Mouse (Mus musculus): ENCODE data around the gene Wdr5b.

The Wdr5b gene

GRCm38 (mm10) chr16:36069819-36070575 lies 29.0 kb downstream of the Wdr5b start:
- DNase-seq (ENCODE audit: low read depth, low spot score): peak; percentile 70

GRCm38 (mm10) chr16:36071071-36071449 lies 30.1 kb downstream of the Wdr5b start:
- DNase-seq (ENCODE audit: low read depth, low spot score): peak; percentile 58

GRCm38 (mm10) chr16:36071450-36072379 lies 30.7 kb downstream of the Wdr5b start, which contains the start of the genes Fam162a and Ccdc58:
Gene Fam162a (minus strand): TSS chr16:36071594.
Gene Ccdc58 (plus strand): TSS chr16:36071685.
- DNase-seq (ENCODE audit: low read depth, low spot score): peak; percentile 93

- DNase-seq (ENCODE audit: low read depth, low spot score): no peak
These were observed 31.5 kb downstream of the Wdr5b start for GRCm38 (mm10) chr16:36072410-36073011.

- DNase-seq (ENCODE audit: low read depth, low spot score): no peak
These were observed 33.8 kb downstream of the Wdr5b start for GRCm38 (mm10) chr16:36074772-36075171.

- no peak for DNase-seq (ENCODE audit: low read depth, low spot score)
These were observed 38.9 kb downstream of the Wdr5b start for GRCm38 (mm10) chr16:36079916-36080315.

GRCm38 (mm10) chr16:36087846-36088245 lies 46.9 kb downstream of the Wdr5b start:
- no peak for DNase-seq (ENCODE audit: low read depth, low spot score)

- no peak for DNase-seq (ENCODE audit: low read depth, low spot score)
These were observed 48.1 kb downstream of the Wdr5b start for GRCm38 (mm10) chr16:36089065-36089464.

GRCm38 (mm10) chr16:36089850-36090616 lies 49.0 kb downstream of the Wdr5b start:
- DNase-seq (ENCODE audit: low read depth, low spot score): no peak

GRCm38 (mm10) chr16:36090785-36091509 lies 50.0 kb downstream of the Wdr5b start:
- no peak for DNase-seq (ENCODE audit: low read depth, low spot score)
